Mouse (Mus musculus) embryo, embryonic 10 days (tissue): ENCODE measurements around the gene Ankdd1b.
A peak's percentile ranks its signal among the peaks of the same experiment; 100 is the strongest.

Source experiments
- DNase-seq: peaks from one replicate; pipeline ENCODE4 v3.0.0-alpha.2; 2015; ENCODE audit warnings: low spot score

Gene Ankdd1b

GRCm38 (mm10) chr13:96454288-96454687 lies 16.7 kb downstream of the Ankdd1b start:
- DNase-seq: no peak

GRCm38 (mm10) chr13:96452621-96453020 lies 18.4 kb downstream of the Ankdd1b start:
- DNase-seq: no peak

- no peak for DNase-seq
These were observed 19.4 kb downstream of the Ankdd1b start for GRCm38 (mm10) chr13:96451386-96452140.

- DNase-seq: no peak
These were observed 20.1 kb downstream of the Ankdd1b start for GRCm38 (mm10) chr13:96450869-96451268.

- DNase-seq: no peak
These were observed 20.7 kb downstream of the Ankdd1b start for GRCm38 (mm10) chr13:96450205-96450856.

GRCm38 (mm10) chr13:96440436-96440835 lies 30.6 kb downstream of the Ankdd1b start:
- no peak for DNase-seq

- no peak for DNase-seq
These were observed 34.1 kb downstream of the Ankdd1b start for GRCm38 (mm10) chr13:96436921-96437320.

GRCm38 (mm10) chr13:96435793-96436192 lies 35.2 kb downstream of the Ankdd1b start:
- peak; percentile 61 for DNase-seq

- DNase-seq: peak; percentile 24
These were observed 36.1 kb downstream of the Ankdd1b start for GRCm38 (mm10) chr13:96434899-96435331.

GRCm38 (mm10) chr13:96433648-96434190 lies 37.3 kb downstream of the Ankdd1b start:
- DNase-seq: no peak

GRCm38 (mm10) chr13:96433041-96433440 lies 38.0 kb downstream of the Ankdd1b start:
- no peak for DNase-seq

GRCm38 (mm10) chr13:96432376-96432811 lies 38.6 kb downstream of the Ankdd1b start:
- no peak for DNase-seq

- DNase-seq: peak; percentile 93
These were observed 39.3 kb downstream of the Ankdd1b start for GRCm38 (mm10) chr13:96431595-96432156.

- no peak for DNase-seq
These were observed 42.5 kb downstream of the Ankdd1b start for GRCm38 (mm10) chr13:96428531-96428930.

GRCm38 (mm10) chr13:96426044-96426443 lies 45.0 kb downstream of the Ankdd1b start:
- no peak for DNase-seq

GRCm38 (mm10) chr13:96424496-96425274 lies 46.3 kb downstream of the Ankdd1b start:
- no peak for DNase-seq

- no peak for DNase-seq
These were observed 49.8 kb downstream of the Ankdd1b start for GRCm38 (mm10) chr13:96421230-96421629.

- DNase-seq: no peak
These were observed 52.5 kb downstream of the Ankdd1b start for GRCm38 (mm10) chr13:96418487-96418886.

GRCm38 (mm10) chr13:96417261-96417813 lies 53.7 kb downstream of the Ankdd1b start:
- DNase-seq: no peak

- no peak for DNase-seq
These were observed 54.6 kb downstream of the Ankdd1b start for GRCm38 (mm10) chr13:96416380-96416779.

GRCm38 (mm10) chr13:96414384-96414783 lies 56.6 kb downstream of the Ankdd1b start:
- DNase-seq: no peak

- no peak for DNase-seq
These were observed 62.2 kb downstream of the Ankdd1b start for GRCm38 (mm10) chr13:96408786-96409185.
